Mouse (Mus musculus): Measurements from ENCODE around the gene Cfap77.
"Not testable (repeated sequence)": the region's sequence is repeated elsewhere in the genome, so short reads cannot be mapped to it uniquely, and the experiment has no call there.

Gene Cfap77

GRCm38 (mm10) chr2:29054991-29055390 lies at the start of gene Cfap77:
Gene Cfap77 (minus strand): TSS chr2:29055066.
- DNase-seq (ENCODE audit: low read depth, low spot score), result peak; percentile 59

DNA sequence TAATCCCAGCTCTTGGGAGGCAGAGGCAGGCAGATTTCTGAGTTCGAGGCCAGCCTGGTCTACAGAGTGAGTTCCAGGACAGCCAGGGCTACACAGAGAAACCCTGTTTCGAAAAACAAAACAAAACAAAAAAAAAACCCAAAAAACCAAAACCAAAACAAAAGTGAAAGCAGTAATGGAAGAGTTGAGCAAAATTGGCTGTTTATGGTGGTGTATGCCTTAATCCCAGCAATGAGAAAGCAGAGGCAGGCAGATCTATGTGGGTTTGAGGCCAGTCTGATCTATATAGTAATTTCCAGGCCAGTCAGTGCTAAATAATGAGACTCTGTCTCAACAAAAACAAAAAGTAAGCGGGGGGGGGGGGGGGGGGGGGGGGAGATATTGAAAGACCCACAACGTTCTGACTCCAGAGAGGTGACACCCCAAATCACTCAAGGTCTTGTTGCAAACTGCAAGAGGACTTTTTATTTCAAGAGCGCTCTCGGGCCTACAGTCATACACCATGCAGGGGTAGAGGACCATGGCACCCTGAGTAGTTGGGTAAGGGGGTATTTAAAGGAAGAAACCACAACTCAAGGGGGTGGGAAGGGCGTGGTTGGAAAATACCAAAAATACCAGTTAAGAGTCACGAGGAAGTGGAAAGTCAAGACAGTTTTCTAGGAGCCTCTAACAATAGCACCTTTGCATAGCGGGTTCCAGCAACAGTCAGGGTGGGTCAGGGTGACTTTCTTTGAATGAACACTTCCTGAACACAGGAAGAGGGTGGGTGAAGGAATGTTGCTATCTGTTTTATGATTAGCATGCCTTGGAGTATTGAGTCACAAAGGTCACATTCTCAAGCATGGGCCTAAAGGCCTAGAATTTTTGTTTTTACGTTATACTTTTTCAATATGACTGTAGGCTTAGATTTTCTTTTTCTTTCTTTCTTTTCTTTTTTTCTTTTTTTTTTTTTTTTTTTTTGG lies 47.8 kb upstream of the Cfap77 start:
- DNase-seq (ENCODE audit: low read depth, low spot score), result not testable (repeated sequence)

- DNase-seq (ENCODE audit: low read depth, low spot score), result no peak
Measured at GRCm38 (mm10) chr2:29100822-29101534, 46.1 kb upstream of the Cfap77 start.

DNA sequence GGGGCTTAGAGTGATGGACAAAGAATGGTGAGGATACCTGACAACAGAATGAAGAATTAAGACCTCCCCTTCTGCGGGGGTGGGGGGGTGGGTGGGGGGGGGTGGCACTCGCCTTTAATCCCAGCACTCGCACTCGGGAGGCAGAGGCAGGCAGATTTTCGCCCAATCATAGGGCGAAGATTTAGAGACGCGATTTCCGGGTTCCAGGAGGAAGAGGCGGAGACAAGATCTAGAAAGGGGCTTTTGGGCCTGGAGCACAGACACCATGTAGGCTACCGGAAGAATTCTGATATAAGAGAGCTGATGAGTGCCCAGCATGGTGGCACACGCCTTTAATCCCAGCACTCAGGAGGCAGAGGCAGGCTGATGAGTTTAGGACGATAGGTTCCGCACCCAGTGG lies 44.8 kb upstream of the Cfap77 start:
- DNase-seq (ENCODE audit: low read depth, low spot score), result no peak

DNA sequence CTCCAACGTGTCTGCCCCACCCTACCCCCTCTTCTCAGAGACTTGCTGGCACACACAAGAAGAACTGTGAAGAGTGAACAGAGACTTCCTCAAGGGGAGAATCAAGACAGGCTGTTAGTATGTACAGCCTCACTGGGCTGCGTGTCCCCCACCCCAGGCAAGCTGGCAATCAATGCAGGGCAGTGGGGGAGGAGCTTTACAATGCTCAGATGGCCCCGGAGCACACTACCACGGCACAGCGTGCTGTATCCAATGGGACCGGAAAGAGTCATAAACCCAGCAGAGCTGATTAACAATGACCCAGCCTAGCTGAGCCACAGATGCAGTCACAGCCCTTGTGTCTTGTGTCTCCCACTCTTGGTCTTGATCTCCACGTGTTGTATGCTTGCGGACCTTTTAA lies 43.9 kb upstream of the Cfap77 start:
- DNase-seq (ENCODE audit: low read depth, low spot score), result no peak

GRCm38 (mm10) chr2:29097955-29098354 lies 43.1 kb upstream of the Cfap77 start:
- DNase-seq (ENCODE audit: low read depth, low spot score), result not testable (repeated sequence)

- DNase-seq (ENCODE audit: low read depth, low spot score), result no peak
Measured at GRCm38 (mm10) chr2:29097465-29097864, 42.6 kb upstream of the Cfap77 start.

GRCm38 (mm10) chr2:29096751-29097150 lies 41.9 kb upstream of the Cfap77 start:
- no peak for DNase-seq (ENCODE audit: low read depth, low spot score)

DNA sequence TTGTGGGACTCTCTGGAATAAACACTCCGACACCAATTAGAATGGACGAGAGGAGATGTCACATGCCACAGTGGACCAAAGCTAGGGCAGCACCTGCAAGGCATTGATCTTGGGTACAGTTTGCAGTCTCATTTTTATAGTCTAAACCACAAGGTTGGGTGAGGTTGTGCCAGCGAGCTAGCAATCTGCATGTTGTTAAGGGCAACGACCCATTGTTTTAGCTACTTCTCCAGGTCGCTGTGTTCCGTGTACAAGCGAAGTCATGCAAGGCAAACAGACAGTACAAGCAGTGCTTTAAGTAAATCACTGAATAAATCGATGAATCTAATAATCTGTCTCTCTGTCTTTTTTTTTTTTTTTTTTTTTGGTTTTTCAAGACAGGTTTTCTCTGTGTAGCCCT lies 40.8 kb upstream of the Cfap77 start:
- no peak for DNase-seq (ENCODE audit: low read depth, low spot score)

GRCm38 (mm10) chr2:29089276-29089675 lies 34.4 kb upstream of the Cfap77 start:
- DNase-seq (ENCODE audit: low read depth, low spot score), result not testable (repeated sequence)

- no peak for DNase-seq (ENCODE audit: low read depth, low spot score)
Measured at GRCm38 (mm10) chr2:29086026-29086425, 31.2 kb upstream of the Cfap77 start.

GRCm38 (mm10) chr2:29081965-29082364 lies 27.1 kb upstream of the Cfap77 start:
- DNase-seq (ENCODE audit: low read depth, low spot score), result no peak

- DNase-seq (ENCODE audit: low read depth, low spot score), result no peak
Measured at GRCm38 (mm10) chr2:29076226-29076625, 21.4 kb upstream of the Cfap77 start.

- DNase-seq (ENCODE audit: low read depth, low spot score), result no peak
Measured at GRCm38 (mm10) chr2:29075331-29076070, 20.6 kb upstream of the Cfap77 start.

DNA sequence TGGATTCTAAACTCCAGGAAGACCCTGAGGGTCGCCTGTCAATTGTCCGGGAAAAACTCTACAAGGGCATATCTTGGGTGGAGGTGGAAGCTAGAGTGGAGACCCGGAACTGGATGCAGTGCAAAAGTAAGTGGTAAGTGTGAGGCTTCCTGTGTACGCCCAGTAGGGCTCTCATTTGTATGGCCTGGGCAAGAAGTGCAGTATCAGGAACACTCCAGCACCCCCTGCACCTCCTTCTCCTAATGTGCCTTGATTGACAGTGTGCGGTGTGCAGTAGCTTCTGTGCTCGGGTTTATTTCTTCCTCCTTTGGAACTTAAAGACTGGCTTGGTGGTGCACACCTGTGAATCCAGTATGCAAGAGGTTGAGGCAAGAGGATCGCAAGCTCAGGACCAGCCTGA lies 19.8 kb upstream of the Cfap77 start:
- DNase-seq (ENCODE audit: low read depth, low spot score), result no peak

GRCm38 (mm10) chr2:29066410-29066809 lies 11.5 kb upstream of the Cfap77 start:
- DNase-seq (ENCODE audit: low read depth, low spot score), result peak; percentile 56

- no peak for DNase-seq (ENCODE audit: low read depth, low spot score)
Measured at GRCm38 (mm10) chr2:29065796-29066195, 10.9 kb upstream of the Cfap77 start.

DNA sequence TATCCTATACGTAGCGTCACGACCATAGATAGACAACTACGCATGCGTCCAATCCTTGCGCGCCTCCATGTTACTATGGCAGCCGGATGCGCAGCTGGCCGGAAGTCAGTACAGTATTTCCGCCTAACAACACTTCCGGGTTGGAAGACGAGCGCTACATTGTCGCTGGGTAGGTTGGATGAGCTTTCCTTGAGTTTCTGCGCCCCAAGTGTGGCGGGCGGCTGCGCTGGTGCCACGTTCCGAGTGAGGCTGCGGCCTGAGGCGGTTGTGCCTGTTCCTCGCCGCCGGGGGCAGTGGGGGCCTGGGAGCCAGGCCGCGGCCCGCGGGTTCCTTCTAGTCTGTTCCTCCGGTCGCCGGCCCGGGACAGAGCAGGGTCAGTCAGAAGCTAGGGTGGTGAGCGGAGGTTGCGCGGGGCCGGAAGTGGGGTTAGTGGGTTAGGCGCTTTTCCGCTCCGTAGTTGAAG lies 5.3 kb upstream of the Cfap77 start, which contains the start of gene Ttf1:
Ttf1 (plus strand) TSS at position 128 of the 463 bp plus-strand sequence.
- DNase-seq (ENCODE audit: low read depth, low spot score), result peak; percentile 86

- no peak for DNase-seq (ENCODE audit: low read depth, low spot score)
Measured at GRCm38 (mm10) chr2:29054545-29054935, 326 bp downstream of the Cfap77 start.

- DNase-seq (ENCODE audit: low read depth, low spot score), result no peak
Measured at GRCm38 (mm10) chr2:29053802-29054544, 893 bp downstream of the Cfap77 start.

DNA sequence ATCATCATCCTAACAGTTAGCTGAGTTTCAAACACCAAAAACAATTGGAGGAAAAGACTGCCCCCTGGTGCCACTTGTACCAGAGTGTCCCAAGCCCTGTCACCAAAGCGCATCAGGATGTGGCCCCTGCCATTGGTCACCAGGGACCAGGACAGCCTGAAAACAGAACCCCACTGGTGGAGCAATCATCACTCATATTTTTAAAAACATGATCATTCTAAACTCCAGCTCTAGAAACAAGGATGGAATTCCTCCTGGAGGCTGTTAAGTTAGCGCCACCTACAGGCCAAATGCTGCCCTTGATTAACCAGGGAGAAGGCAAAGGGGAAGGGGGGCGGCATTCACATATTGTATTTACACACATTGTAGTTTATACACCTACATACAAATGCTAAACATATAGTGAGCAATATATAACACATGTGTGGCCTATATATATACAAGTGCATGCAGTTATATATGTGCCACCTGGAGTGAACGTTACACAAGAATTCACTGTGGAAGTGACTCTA lies 1.9 kb downstream of the Cfap77 start:
- DNase-seq (ENCODE audit: low read depth, low spot score), result no peak
